Mouse (Mus musculus) heart, embryonic 14.5 days (tissue): ENCODE data around the gene Aff3. TPM values are rescaled to one million over a fixed set of nuclear protein-coding genes. Genes with fewer than 3 reads are reported as not detected.

Experiments
- ATAC-seq: fragments of 200-750 bp; cut with Nextera tagmentation; 2 replicates; pipeline ENCODE4 v1.8.0; 2017; ENCODE audit warnings: low read depth, moderate TSS enrichment; ENCODE audit not compliant: insufficient number of reproducible peaks, insufficient read depth, low FRiP score
- H3K27ac ChIP-seq, 2 experiments: fragments of 200-500 bp in 1 of 2; fragments of 300-500 bp in 1 of 2; sonication (generic) in 1 of 2; replicated peaks in 1 of 2; 2 replicates each; pipeline ENCODE4 v1.5.1; 2012 to 2014; ENCODE audit warnings: low read depth in 2 of 2, low read length in 2 of 2, control low read depth in 1 of 2, mild to moderate bottlenecking in 1 of 2, mixed read lengths in 1 of 2; ENCODE audit not compliant: control insufficient read depth in 1 of 2, insufficient read depth in 1 of 2
- H3K27me3 ChIP-seq: fragments of 300-500 bp; sonication (generic); 2 replicates; pipeline ENCODE4 v1.6.1; 2014; ENCODE audit warnings: mild to moderate bottlenecking, low read length, control low read depth; ENCODE audit not compliant: control insufficient read depth, insufficient read depth
- H3K36me3 ChIP-seq: fragments of 300-500 bp; sonication (generic); 2 replicates; pipeline ENCODE4 v1.6.1; 2014; ENCODE audit warnings: mild to moderate bottlenecking, control low read depth, low read length, mixed read lengths; ENCODE audit not compliant: control insufficient read depth, insufficient read depth
- H3K4me1 ChIP-seq, 2 experiments: fragments of 200-500 bp in 1 of 2; fragments of 300-500 bp in 1 of 2; sonication (generic) in 1 of 2; 2 replicates each; pipeline ENCODE4 v1.6.1; 2012 to 2014; ENCODE audit warnings: low read length in 2 of 2, control low read depth in 1 of 2, mixed read lengths in 1 of 2; ENCODE audit not compliant: control insufficient read depth in 2 of 2, insufficient read depth in 2 of 2
- H3K4me2 ChIP-seq: fragments of 300-500 bp; sonication (generic); 2 replicates; pipeline ENCODE4 v1.6.1; 2014; ENCODE audit warnings: mild to moderate bottlenecking, low read length
- H3K4me3 ChIP-seq, 2 experiments: fragments of 200-500 bp in 1 of 2; fragments of 300-500 bp in 1 of 2; sonication (generic) in 1 of 2; 2 replicates each; pipeline ENCODE4 v1.5.1; 2012 to 2014; ENCODE audit warnings: low read length in 2 of 2, mild to moderate bottlenecking in 2 of 2, control low read depth in 1 of 2, low read depth in 1 of 2, moderate library complexity in 1 of 2; ENCODE audit not compliant: control insufficient read depth in 1 of 2, insufficient read depth in 1 of 2
- H3K9ac ChIP-seq: fragments of 300-500 bp; sonication (generic); 2 replicates; pipeline ENCODE4 v1.6.1; 2014; ENCODE audit warnings: mild to moderate bottlenecking, low read length
- H3K9me3 ChIP-seq: fragments of 300-500 bp; sonication (generic); 2 replicates; pipeline ENCODE4 v1.6.1; 2016; ENCODE audit warnings: low read length, control low read depth; ENCODE audit not compliant: control insufficient read depth
- WGBS: fragments of 180-500 bp; shearing (Covaris S2); extraction: QIAGEN DNeasy Blood & Tissue Kit; methylation state at CpG from one replicate; pipeline ENCODE4 v1.1.7; 2014; 5-methylcytosine and 5-hydroxymethylcytosine counted together
- polyA plus RNA-seq: library from polyadenylated mRNA; unstranded; fragments of >200 nt; fragmentation: Nextera tagmentation; extraction: Ambion mirVana; gene quantifications from 2 replicates; pipeline ENCODE4 v1.2.1, GENCODE M21; 2014

Gene Aff3
- polyA plus RNA-seq, 1 experiment from 2014 or later: 4.1 TPM

- Histone ChIP-seq H3K4me1 (peaks cover 2 to 8% of the 10 kb centered on the region in 2 experiments; a peak in 3 of 4 replicates), H3K9ac (no peak overlapping the region), H3K27ac (no peak overlapping the region), H3K4me3 (no peak overlapping the region), H3K4me2 (no peak overlapping the region), H3K27me3 (no peaks in the 10 kb centered on the region), H3K36me3 (no peaks in the 10 kb centered on the region), H3K9me3 (no peaks in the 10 kb centered on the region)
- ATAC-seq: no peak
- 82% methylated on average over 6 of the region's 6 CpGs for WGBS
Observed at GRCm38 (mm10) chr1:38415511-38415910, 249.2 kb downstream of the Aff3 start.

- WGBS: 38% methylated on average over 4 of the region's 4 CpGs
- Histone ChIP-seq H3K27ac (no peak overlapping the region), H3K9ac (no peak overlapping the region), H3K4me2 (no peak overlapping the region), H3K9me3 (no peaks in the 10 kb centered on the region), H3K4me3 (no peak overlapping the region), H3K27me3 (no peaks in the 10 kb centered on the region), H3K36me3 (no peaks in the 10 kb centered on the region), H3K4me1 (peaks cover 0 to 4% of the 10 kb centered on the region in 2 experiments; a peak in 1 of 4 replicates)
- ATAC-seq: no peak
Observed at GRCm38 (mm10) chr1:38411106-38411505, 253.6 kb downstream of the Aff3 start.

GRCm38 (mm10) chr1:38410457-38410856 is 254.3 kb downstream of the Aff3 start:
- ATAC-seq: no peak
- Histone ChIP-seq H3K9ac (no peak overlapping the region), H3K9me3 (no peaks in the 10 kb centered on the region), H3K27me3 (no peaks in the 10 kb centered on the region), H3K4me3 (no peak overlapping the region), H3K4me2 (no peak overlapping the region), H3K4me1 (peaks cover 0 to 4% of the 10 kb centered on the region in 2 experiments; a peak in 1 of 4 replicates), H3K27ac (no peak overlapping the region), H3K36me3 (no peaks in the 10 kb centered on the region)
- 46% methylated on average over 4 of the region's 4 CpGs for WGBS

GRCm38 (mm10) chr1:38408241-38408640 is 256.5 kb downstream of the Aff3 start:
- Histone ChIP-seq H3K27me3 (no peaks in the 10 kb centered on the region), H3K27ac (no peak overlapping the region), H3K9me3 (no peaks in the 10 kb centered on the region), H3K4me3 (no peak overlapping the region), H3K36me3 (no peaks in the 10 kb centered on the region), H3K9ac (no peak overlapping the region), H3K4me2 (no peak overlapping the region), H3K4me1 (peaks cover 0 to 4% of the 10 kb centered on the region in 2 experiments; a peak in 1 of 4 replicates)
- 76% methylated on average over 3 of the region's 3 CpGs for WGBS
- no peak for ATAC-seq

GRCm38 (mm10) chr1:38403781-38404180 is 261.0 kb downstream of the Aff3 start:
- Histone ChIP-seq H3K9ac (no peak overlapping the region), H3K4me1 (peaks cover 4 to 5% of the 10 kb centered on the region in 2 experiments; a peak in 2 of 4 replicates), H3K4me3 (no peak overlapping the region), H3K9me3 (no peaks in the 10 kb centered on the region), H3K27me3 (no peaks in the 10 kb centered on the region), H3K27ac (no peak overlapping the region), H3K4me2 (no peak overlapping the region), H3K36me3 (no peaks in the 10 kb centered on the region)
- WGBS: 88% methylated on average over 5 of the region's 5 CpGs
- no peak for ATAC-seq

- no peak overlapping the region for H3K4me3 ChIP-seq
- no peak overlapping the region for H3K27ac ChIP-seq
- ATAC-seq: no peak
- no peaks in the 10 kb centered on the region for H3K36me3 ChIP-seq
- no peak overlapping the region for H3K9ac ChIP-seq
- 78% methylated on average over 4 of the region's 4 CpGs for WGBS
- no peaks in the 10 kb centered on the region for H3K9me3 ChIP-seq
- H3K4me2 ChIP-seq: no peak overlapping the region
- H3K4me1 ChIP-seq: peaks cover 6 to 14% of the 10 kb centered on the region in 2 experiments
- no peaks in the 10 kb centered on the region for H3K27me3 ChIP-seq
Observed at GRCm38 (mm10) chr1:38401856-38402255, 262.9 kb downstream of the Aff3 start.

GRCm38 (mm10) chr1:38399269-38399668 is 265.5 kb downstream of the Aff3 start:
- no peak for ATAC-seq
- 74% methylated on average over 10 of the region's 10 CpGs for WGBS
- Histone ChIP-seq H3K27me3 (no peaks in the 10 kb centered on the region), H3K36me3 (no peaks in the 10 kb centered on the region), H3K4me2 (no peak overlapping the region), H3K27ac (no peak overlapping the region), H3K4me1 (peaks cover 11 to 20% of the 10 kb centered on the region in 2 experiments), H3K9me3 (no peaks in the 10 kb centered on the region), H3K9ac (no peak overlapping the region), H3K4me3 (no peak overlapping the region)

GRCm38 (mm10) chr1:38398566-38398965 is 266.2 kb downstream of the Aff3 start:
- 52% methylated on average over 5 of the region's 5 CpGs for WGBS
- no peak for ATAC-seq
- Histone ChIP-seq H3K9me3 (no peaks in the 10 kb centered on the region), H3K4me2 (no peak overlapping the region), H3K4me3 (no peak overlapping the region), H3K36me3 (no peaks in the 10 kb centered on the region), H3K9ac (no peak overlapping the region), H3K27ac (no peak overlapping the region), H3K27me3 (no peaks in the 10 kb centered on the region), H3K4me1 (peaks cover 13 to 27% of the 10 kb centered on the region in 2 experiments)
